Mouse (Mus musculus) midbrain, embryonic 11.5 days (tissue): ENCODE data around the gene Tmc3. TPM values are rescaled to one million over a fixed set of nuclear protein-coding genes. Genes with fewer than 3 reads are reported as not detected.

Experiments used
- ATAC-seq: fragments of 200-750 bp; cut with Nextera tagmentation; 2 replicates; pipeline ENCODE4 v1.8.0; 2017; ENCODE audit warnings: moderate TSS enrichment, moderate library complexity; ENCODE audit not compliant: low FRiP score
- DNase-seq: peaks from one replicate; pipeline ENCODE4 v3.0.0; 2015; ENCODE audit warnings: low spot score; ENCODE audit errors: missing footprints
- H3K27ac ChIP-seq: fragments of 300-500 bp; sonication (generic); 2 replicates; pipeline ENCODE4 v1.5.1; 2014; ENCODE audit warnings: low read depth, low read length
- H3K27me3 ChIP-seq: fragments of 300-500 bp; sonication (generic); 2 replicates; pipeline ENCODE4 v1.6.1; 2014; ENCODE audit warnings: mild to moderate bottlenecking, low read length, moderate library complexity, mixed read lengths; ENCODE audit not compliant: control insufficient read depth, insufficient read depth
- H3K36me3 ChIP-seq: fragments of 300-500 bp; sonication (generic); 2 replicates; pipeline ENCODE4 v1.6.1; 2014; ENCODE audit warnings: mild to moderate bottlenecking, low read length, moderate library complexity, mixed read lengths; ENCODE audit not compliant: control insufficient read depth, insufficient read depth
- H3K4me1 ChIP-seq: fragments of 300-500 bp; sonication (generic); 2 replicates; pipeline ENCODE4 v1.6.1; 2014; ENCODE audit warnings: low read length; ENCODE audit not compliant: control insufficient read depth, insufficient read depth
- H3K4me2 ChIP-seq: fragments of 300-500 bp; sonication (generic); 2 replicates; pipeline ENCODE4 v1.6.1; 2014; ENCODE audit warnings: mild to moderate bottlenecking, moderate library complexity
- H3K4me3 ChIP-seq: fragments of 300-500 bp; sonication (generic); 2 replicates; pipeline ENCODE4 v1.5.1; 2014; ENCODE audit warnings: low read depth, low read length
- H3K9ac ChIP-seq: fragments of 300-500 bp; sonication (generic); 2 replicates; pipeline ENCODE4 v1.6.1; 2014; ENCODE audit warnings: low read length
- H3K9me3 ChIP-seq: fragments of 300-500 bp; sonication (generic); 2 replicates; pipeline ENCODE4 v1.6.1; 2016; ENCODE audit warnings: low read length; ENCODE audit not compliant: control insufficient read depth
- WGBS: fragments of 180-500 bp; shearing (Covaris S2); extraction: QIAGEN DNeasy Blood & Tissue Kit; methylation state at CpG from one replicate; pipeline ENCODE4 v1.1.7; 2014; 5-methylcytosine and 5-hydroxymethylcytosine counted together
- polyA plus RNA-seq: library from polyadenylated mRNA; unstranded; fragments of >200 nt; fragmentation: Nextera tagmentation; extraction: Ambion mirVana; gene quantifications from 2 replicates; pipeline ENCODE4 v1.2.1, GENCODE M21; 2014

The Tmc3 gene
- polyA plus RNA-seq, 1 experiment from 2014 or later: 0.72 TPM

GRCm38 (mm10) chr7:83572451-83572850 lies 12.3 kb upstream of the Tmc3 start:
- no peak overlapping the region for H3K27ac ChIP-seq
- no peak overlapping the region for H3K4me3 ChIP-seq
- WGBS: 77% methylated on average over 2 of the region's 2 CpGs
- no peak for ATAC-seq
- no peak overlapping the region for H3K4me2 ChIP-seq
- no peaks in the 10 kb centered on the region for H3K9me3 ChIP-seq
- H3K27me3 ChIP-seq: no peaks in the 10 kb centered on the region
- no peaks in the 10 kb centered on the region for H3K36me3 ChIP-seq
- DNase-seq: peak; percentile 31
- peaks cover 5% of the 10 kb centered on the region; the same call in 1 of the 2 replicates for H3K4me1 ChIP-seq
- H3K9ac ChIP-seq: no peak overlapping the region

DNA sequence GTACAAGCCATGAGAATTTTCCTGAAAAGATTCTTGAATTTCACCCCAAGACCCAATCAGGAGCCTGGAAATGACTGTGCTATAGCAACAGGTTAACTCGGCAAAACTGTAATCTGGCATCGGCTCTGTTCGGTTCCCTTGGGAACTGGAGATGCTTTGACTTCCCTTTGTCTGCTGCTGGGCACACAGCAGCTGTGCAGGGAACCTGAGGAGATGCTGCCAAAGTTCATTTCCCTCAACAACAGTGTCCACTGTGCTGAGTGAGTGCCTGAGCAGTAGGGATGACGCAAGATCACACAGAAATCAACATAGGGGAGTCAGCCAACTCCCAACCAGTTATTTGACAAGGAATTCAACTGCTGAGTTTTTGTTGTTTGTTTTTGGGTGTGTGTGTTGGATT lies 3.8 kb upstream of the Tmc3 start:
- ATAC-seq: no peak
- no peaks in the 10 kb centered on the region for H3K4me1 ChIP-seq
- 61% methylated on average over 4 of the region's 4 CpGs for WGBS
- H3K27me3 ChIP-seq: no peaks in the 10 kb centered on the region
- no peak overlapping the region for H3K4me3 ChIP-seq
- DNase-seq: peak; percentile 79
- H3K9ac ChIP-seq: no peak overlapping the region
- no peak overlapping the region for H3K27ac ChIP-seq
- H3K4me2 ChIP-seq: no peak overlapping the region
- H3K9me3 ChIP-seq: no peaks in the 10 kb centered on the region
- H3K36me3 ChIP-seq: no peaks in the 10 kb centered on the region

- 75% methylated on average over 3 of the region's 3 CpGs for WGBS
These were observed 9.3 kb downstream of the Tmc3 start for GRCm38 (mm10) chr7:83594056-83594455.

DNA sequence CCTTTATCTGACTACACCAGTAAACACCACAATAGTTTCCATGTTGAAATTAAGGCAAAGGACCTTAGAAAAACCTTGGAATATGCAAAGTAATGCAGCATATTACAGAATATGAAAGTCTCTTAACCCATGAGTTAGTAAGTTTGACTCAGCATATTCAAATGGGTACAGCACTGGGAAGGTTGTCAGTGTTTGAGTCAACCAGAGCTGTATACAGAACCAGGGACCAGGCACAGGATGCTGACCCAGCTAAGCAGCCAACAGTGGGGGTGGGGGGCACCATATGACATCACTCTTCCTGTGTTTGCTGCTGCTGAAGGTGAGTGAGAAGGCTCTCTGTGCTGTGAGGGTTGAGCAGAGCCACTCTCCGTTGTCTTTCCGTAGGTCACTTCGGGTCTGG lies 12.3 kb downstream of the Tmc3 start:
- Histone ChIP-seq H3K27ac (no peak overlapping the region), H3K27me3 (no peaks in the 10 kb centered on the region), H3K4me3 (no peak overlapping the region), H3K9ac (no peak overlapping the region), H3K36me3 (no peaks in the 10 kb centered on the region), H3K9me3 (no peaks in the 10 kb centered on the region), H3K4me2 (no peak overlapping the region), H3K4me1 (no peaks in the 10 kb centered on the region)
- 94% methylated on average over 3 of the region's 3 CpGs for WGBS
- DNase-seq (no peak), ATAC-seq (no peak)

More at GRCm38 (mm10) chr7:83594056-83594455, 9.3 kb downstream of the Tmc3 start:
- DNase-seq (no peak), ATAC-seq (no peak)
- H3K27me3 ChIP-seq: no peaks in the 10 kb centered on the region
- no peak overlapping the region for H3K9ac ChIP-seq
- H3K27ac ChIP-seq: no peak overlapping the region
- no peak overlapping the region for H3K4me3 ChIP-seq
- H3K36me3 ChIP-seq: no peaks in the 10 kb centered on the region
- no peaks in the 10 kb centered on the region for H3K4me1 ChIP-seq
- H3K9me3 ChIP-seq: no peaks in the 10 kb centered on the region
- H3K4me2 ChIP-seq: no peak overlapping the region

GRCm38 (mm10) chr7:83598997-83599912 lies 14.5 kb downstream of the Tmc3 start:
- 90% methylated on average over 13 of the region's 13 CpGs for WGBS
- Histone ChIP-seq H3K36me3 (no peaks in the 10 kb centered on the region), H3K4me3 (no peak overlapping the region), H3K4me2 (no peak overlapping the region), H3K9me3 (no peaks in the 10 kb centered on the region), H3K27ac (no peak overlapping the region), H3K9ac (no peak overlapping the region), H3K4me1 (no peaks in the 10 kb centered on the region), H3K27me3 (no peaks in the 10 kb centered on the region)
- no peak for ATAC-seq
- no peak for DNase-seq

- Histone ChIP-seq H3K4me1 (no peaks in the 10 kb centered on the region), H3K27ac (no peak overlapping the region), H3K4me2 (no peak overlapping the region), H3K36me3 (no peaks in the 10 kb centered on the region), H3K27me3 (no peaks in the 10 kb centered on the region), H3K9ac (no peak overlapping the region), H3K9me3 (no peaks in the 10 kb centered on the region), H3K4me3 (no peak overlapping the region)
- DNase-seq (peak; percentile 83), ATAC-seq (no peak; the same call in 1 of the 2 replicates)
- WGBS: 56% methylated on average over 8 of the region's 8 CpGs
These were observed 15.2 kb downstream of the Tmc3 start for GRCm38 (mm10) chr7:83599913-83600286.

DNA sequence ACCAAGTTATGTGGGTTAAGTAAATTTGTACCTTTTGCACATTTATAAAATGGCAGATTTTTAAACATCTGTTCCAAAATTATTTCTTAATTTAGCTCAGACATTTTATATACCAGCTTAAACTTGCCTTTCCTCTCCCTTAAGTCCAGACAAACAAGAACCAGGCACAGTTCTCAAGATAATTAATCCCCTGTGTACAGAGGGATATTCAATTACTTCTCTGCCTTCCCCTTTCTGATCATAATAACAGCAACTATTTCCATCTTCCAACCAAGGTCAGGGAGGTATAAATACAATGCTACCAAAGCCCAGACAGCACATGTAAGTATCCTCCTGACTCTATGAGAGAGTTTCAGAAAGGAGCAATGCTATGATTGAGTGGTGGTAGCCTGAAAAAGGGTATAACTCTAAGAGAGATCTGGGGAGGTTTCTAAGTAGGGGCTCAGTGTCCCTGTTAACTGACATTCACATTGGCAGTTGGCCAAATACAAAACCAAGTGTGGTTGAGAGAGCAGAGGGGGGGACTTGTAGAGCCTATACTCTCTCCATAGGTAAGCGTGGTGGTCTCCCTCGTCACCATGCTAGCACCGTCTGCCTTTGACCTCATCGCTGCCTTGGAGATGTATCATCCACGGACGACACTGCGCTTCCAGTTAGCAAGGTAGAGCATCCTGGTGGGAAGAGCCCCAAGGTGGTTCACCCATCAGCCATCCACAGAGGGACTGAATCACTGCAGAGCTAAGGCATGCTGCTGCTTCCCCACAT lies 19.6 kb downstream of the Tmc3 start:
- Histone ChIP-seq H3K27ac (no peak overlapping the region), H3K9me3 (no peaks in the 10 kb centered on the region), H3K4me1 (no peaks in the 10 kb centered on the region), H3K4me3 (no peak overlapping the region), H3K9ac (no peak overlapping the region), H3K27me3 (no peaks in the 10 kb centered on the region), H3K4me2 (no peak overlapping the region), H3K36me3 (no peaks in the 10 kb centered on the region)
- 94% methylated on average over 7 of the region's 7 CpGs for WGBS
- no peak for DNase-seq
- ATAC-seq: no peak

- H3K4me2 ChIP-seq: no peak overlapping the region
- no peak overlapping the region for H3K9ac ChIP-seq
- WGBS: 98% methylated on average over 2 of the region's 2 CpGs
- H3K36me3 ChIP-seq: no peaks in the 10 kb centered on the region
- H3K4me3 ChIP-seq: no peak overlapping the region
- no peaks in the 10 kb centered on the region for H3K27me3 ChIP-seq
- H3K9me3 ChIP-seq: no peaks in the 10 kb centered on the region
- no peak for DNase-seq
- H3K4me1 ChIP-seq: no peaks in the 10 kb centered on the region
- H3K27ac ChIP-seq: no peak overlapping the region
- ATAC-seq: no peak
These were observed 22.1 kb downstream of the Tmc3 start for GRCm38 (mm10) chr7:83606796-83607195.

DNA sequence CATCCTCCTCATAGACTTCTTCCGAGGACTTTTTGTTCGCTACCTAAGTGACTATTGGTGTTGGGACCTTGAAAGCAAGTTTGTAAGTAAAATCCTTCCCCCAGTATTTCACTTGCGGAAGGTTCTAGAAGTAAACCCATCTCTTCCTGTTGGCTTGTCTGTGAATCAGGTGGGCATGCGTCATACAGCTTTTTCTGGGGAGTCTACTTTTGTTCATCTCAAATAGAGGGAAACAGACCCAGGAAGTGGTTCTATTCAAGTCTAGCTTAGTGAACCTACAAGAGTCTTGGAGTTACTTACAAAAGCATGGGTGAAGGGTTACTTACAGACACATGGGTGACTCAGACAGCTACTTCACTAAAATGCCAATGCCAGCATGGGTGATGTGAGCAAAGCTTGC lies 25.2 kb downstream of the Tmc3 start:
- 94% methylated on average over 4 of the region's 4 CpGs for WGBS
- Histone ChIP-seq H3K27ac (no peak overlapping the region), H3K27me3 (no peaks in the 10 kb centered on the region), H3K4me2 (no peak overlapping the region), H3K9ac (no peak overlapping the region), H3K9me3 (no peaks in the 10 kb centered on the region), H3K4me3 (no peak overlapping the region), H3K36me3 (no peaks in the 10 kb centered on the region), H3K4me1 (no peaks in the 10 kb centered on the region)
- ATAC-seq (no peak), DNase-seq (no peak)
